Mouse (Mus musculus) adipocyte (in vitro differentiated cells): Measurements from ENCODE around the gene Qrich1.
"Not testable (repeated sequence)": the region's sequence is repeated elsewhere in the genome, so short reads cannot be mapped to it uniquely, and the experiment has no call there.

ENCODE experiments used
- DNase-seq: peaks from one replicate; pipeline ENCODE4 v3.0.0-alpha.2; 2016; ENCODE audit warnings: low spot score

Gene Qrich1

GRCm38 (mm10) chr9:108587571-108588180 is 71.1 kb downstream of the Qrich1 start:
- DNase-seq: peak; percentile 34

DNA sequence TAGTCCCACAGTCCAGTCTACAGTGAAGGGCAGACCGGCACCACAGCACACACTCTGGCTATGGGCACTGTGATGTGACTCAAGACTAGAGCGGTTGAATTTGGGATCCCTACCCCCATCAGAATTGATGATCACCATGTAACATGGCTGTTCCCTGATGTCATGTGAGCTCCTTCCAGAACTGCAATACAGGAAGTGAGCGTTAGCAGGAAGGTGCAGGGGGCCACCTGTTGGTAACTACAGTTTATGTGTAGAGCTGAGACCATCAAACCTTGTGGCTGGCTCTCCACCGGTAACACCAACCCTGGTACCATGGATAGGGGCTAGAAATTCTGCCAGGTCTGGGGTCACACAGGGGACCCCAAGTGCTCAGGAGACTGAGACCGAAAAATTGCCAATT is 72.6 kb downstream of the Qrich1 start:
- no peak for DNase-seq

DNA sequence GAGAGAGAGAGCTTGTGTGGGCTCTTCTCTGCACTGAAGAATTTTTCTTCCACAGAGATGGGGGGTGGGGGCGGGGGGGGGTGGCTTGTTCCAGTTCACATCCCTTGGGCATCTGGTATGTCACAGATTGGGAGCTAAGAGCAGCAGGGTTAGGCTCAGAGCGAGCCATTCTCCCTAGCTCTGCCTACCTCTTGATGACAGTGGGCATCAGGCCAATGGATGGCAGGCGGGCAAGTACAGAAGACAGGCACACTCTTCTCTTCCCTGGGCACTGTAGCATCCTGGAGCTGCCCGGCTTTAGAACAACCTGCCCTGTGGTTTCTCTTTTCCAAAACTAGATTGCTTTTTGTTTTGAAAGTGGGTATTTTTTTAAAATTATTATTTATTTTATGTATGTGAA is 74.9 kb downstream of the Qrich1 start:
- DNase-seq: no peak

DNA sequence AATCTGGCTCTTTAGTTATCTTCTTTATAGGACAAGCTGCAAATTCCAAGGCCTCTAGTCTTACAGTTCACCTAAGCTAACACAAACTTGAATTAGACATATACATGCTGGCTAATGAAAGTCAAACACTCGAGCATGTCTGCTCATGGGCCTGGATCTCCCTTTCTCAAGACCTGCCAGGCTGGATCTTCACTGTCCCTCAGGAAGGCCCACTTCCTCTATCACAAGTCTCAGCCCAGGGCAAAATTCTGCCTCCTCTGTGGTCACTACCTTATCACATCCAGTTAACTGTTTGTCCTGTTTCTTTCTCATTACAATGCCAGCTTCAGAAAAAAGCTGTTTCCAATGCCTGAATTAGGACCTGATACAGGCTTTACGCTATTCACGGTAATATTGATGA is 77.7 kb downstream of the Qrich1 start:
- DNase-seq: no peak

GRCm38 (mm10) chr9:108596998-108597764 is 80.6 kb downstream of the Qrich1 start, which contains the start of gene P4htm:
Gene P4htm (minus strand): TSS chr9:108597667.
- DNase-seq: no peak

- no peak for DNase-seq
These were observed 82.5 kb downstream of the Qrich1 start for GRCm38 (mm10) chr9:108599021-108599566.

DNA sequence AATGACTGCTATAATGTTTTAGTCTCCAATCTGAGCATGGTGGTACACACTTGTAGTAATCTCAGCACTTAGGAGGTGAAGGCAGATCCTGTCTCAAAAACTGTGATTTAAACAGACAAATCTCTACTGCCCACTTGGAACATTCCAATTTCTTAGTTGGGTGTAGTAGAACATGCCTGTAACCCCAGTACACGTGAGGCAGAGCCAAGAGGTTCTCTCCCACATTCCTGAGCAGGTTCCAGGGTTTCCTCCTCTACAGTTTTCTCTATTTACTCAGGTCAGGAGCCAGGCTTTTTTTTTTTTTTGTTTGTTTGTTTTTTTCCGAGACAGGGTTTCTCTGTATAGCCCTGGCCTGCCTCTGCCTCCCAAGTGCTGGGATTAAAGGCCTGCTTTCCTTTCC is 83.4 kb downstream of the Qrich1 start:
- peak; percentile 53 for DNase-seq

- no peak for DNase-seq
These were observed 85.4 kb downstream of the Qrich1 start for GRCm38 (mm10) chr9:108601986-108602385.

DNA sequence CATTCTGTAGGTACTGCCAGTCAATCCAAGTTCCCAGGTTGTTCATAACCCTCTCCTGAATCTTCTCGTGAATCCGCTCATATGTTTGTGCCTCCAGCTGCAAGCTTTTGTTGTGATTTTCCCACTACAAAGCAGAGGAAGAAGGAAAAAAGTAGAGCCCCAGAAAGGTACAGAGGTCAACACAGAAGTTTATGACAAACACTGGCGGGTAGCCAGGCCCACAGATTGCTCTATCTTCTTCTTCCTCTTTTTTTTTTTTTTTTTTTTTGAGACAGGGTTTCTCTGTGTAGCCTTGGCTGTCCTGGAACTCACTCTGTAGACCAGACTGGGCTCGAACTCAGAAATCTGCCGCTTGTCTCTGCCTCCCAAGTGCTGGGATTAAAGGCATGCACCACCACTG is 91.3 kb downstream of the Qrich1 start:
- DNase-seq: not testable (repeated sequence)

DNA sequence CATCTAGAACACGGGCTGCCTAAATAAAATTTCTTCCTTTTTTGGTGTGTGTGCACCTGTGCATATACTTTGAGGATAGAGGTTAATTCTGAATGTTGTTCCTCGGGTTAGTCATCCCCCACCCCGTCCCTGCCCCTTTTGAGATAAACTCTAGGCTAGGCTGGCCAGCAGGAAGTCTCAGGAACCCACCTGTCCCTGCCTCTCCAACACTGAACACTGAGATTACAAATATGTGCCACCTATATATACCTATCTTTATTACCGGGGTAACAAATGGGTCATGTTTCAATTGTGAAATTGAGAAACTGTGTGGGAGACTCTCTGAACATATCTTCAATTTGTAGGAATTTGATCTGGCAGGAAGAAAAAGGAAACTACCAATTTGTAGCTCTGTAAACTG is 92.3 kb downstream of the Qrich1 start:
- no peak for DNase-seq
